Mouse (Mus musculus): ENCODE data around the gene Nip7. TPM values are rescaled to one million over a fixed set of nuclear protein-coding genes. Genes with fewer than 3 reads are reported as not detected.
A peak's percentile ranks its signal among the peaks of the same experiment; 100 is the strongest.
"Not testable (repeated sequence)": the region's sequence is repeated elsewhere in the genome, so short reads cannot be mapped to it uniquely, and the experiment has no call there.

The Nip7 gene
- 20.3 and 26.0 TPM in 2 replicates for polyA plus RNA-seq (2012; rRNA removed)

- TF ChIP-seq CTCF (IDR thresholded peaks at IDR 0.05; ENCODE audit: insufficient read depth, low read length), result no peak
- TF ChIP-seq POLR2A (IDR thresholded peaks at IDR 0.05; ENCODE audit: borderline replicate concordance, extremely low read depth, low read depth, low read length), result peak; percentile 79
- DNase-seq, result peak; percentile 92
- Histone ChIP-seq H3K4me3 (replicated peaks; ENCODE audit: extremely low read depth, low read depth, low read length) (peak within 1 kb of the TSS; percentile 95), H3K4me1 (ENCODE audit: control insufficient read depth, insufficient read depth, low read length) (peaks cover 7% of the 10 kb centered on the region)
- under 1% methylated on average over 88 of the region's 88 CpGs for WGBS
These were observed at the start of gene Nip7, which contains the start of gene Cog8 for GRCm38 (mm10) chr8:107056076-107056972. Gene Nip7 (plus strand): TSS chr8:107056877. Gene Cog8 (minus strand): TSS chr8:107056689.

GRCm38 (mm10) chr8:107007795-107008194, 48.9 kb upstream of the Nip7 start:
- WGBS, result 86% methylated on average over 3 of the region's 3 CpGs
- Histone ChIP-seq H3K4me3 (replicated peaks; ENCODE audit: extremely low read depth, low read depth, low read length) (no peak overlapping the region), H3K4me1 (ENCODE audit: control insufficient read depth, insufficient read depth, low read length) (no peaks in the 10 kb centered on the region)
- TF ChIP-seq CTCF (IDR thresholded peaks at IDR 0.05; ENCODE audit: insufficient read depth, low read length) (no peak), POLR2A (IDR thresholded peaks at IDR 0.05; ENCODE audit: borderline replicate concordance, extremely low read depth, low read depth, low read length) (no peak)
- DNase-seq, result no peak

- Histone ChIP-seq H3K4me1 (ENCODE audit: control insufficient read depth, insufficient read depth, low read length) (no peaks in the 10 kb centered on the region), H3K4me3 (replicated peaks; ENCODE audit: extremely low read depth, low read depth, low read length) (no peak overlapping the region)
- 82% methylated on average over 2 of the region's 2 CpGs for WGBS
- no peak for DNase-seq
- TF ChIP-seq POLR2A (IDR thresholded peaks at IDR 0.05; ENCODE audit: borderline replicate concordance, extremely low read depth, low read depth, low read length), result no peak
- no peak for TF ChIP-seq CTCF (IDR thresholded peaks at IDR 0.05; ENCODE audit: insufficient read depth, low read length)
These were observed 44.0 kb upstream of the Nip7 start for GRCm38 (mm10) chr8:107012666-107013065.

DNA sequence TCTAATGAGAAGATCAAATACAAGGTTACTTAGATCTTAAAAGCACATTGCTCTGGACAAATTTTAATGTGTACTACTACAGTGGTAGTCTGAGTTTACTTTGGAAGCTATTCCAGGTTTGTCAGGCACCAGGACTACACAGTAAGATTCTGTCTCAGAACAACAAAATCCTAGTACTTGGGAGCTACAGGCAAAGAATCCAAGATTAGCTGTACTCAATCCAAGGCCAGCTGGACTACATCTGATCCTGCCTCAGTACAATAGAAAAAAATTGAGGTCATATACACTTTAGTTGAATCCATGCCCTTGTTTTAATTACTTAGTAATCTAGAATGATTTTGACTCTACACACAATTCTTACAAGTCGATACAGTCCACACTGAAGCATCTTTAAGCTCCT, 41.8 kb upstream of the Nip7 start:
- TF ChIP-seq POLR2A (IDR thresholded peaks at IDR 0.05; ENCODE audit: borderline replicate concordance, extremely low read depth, low read depth, low read length), result no peak
- no peak for TF ChIP-seq CTCF (IDR thresholded peaks at IDR 0.05; ENCODE audit: insufficient read depth, low read length)
- no peaks in the 10 kb centered on the region for H3K4me1 ChIP-seq (ENCODE audit: control insufficient read depth, insufficient read depth, low read length)
- 73% methylated on average over 1 of the region's 1 CpGs for WGBS
- DNase-seq, result no peak
- H3K4me3 ChIP-seq (replicated peaks; ENCODE audit: extremely low read depth, low read depth, low read length), result no peak overlapping the region

- Histone ChIP-seq H3K4me3 (replicated peaks; ENCODE audit: extremely low read depth, low read depth, low read length) (no peak overlapping the region), H3K4me1 (ENCODE audit: control insufficient read depth, insufficient read depth, low read length) (no peaks in the 10 kb centered on the region)
- 87% methylated on average over 8 of the region's 8 CpGs for WGBS
- no peak for TF ChIP-seq CTCF (IDR thresholded peaks at IDR 0.05; ENCODE audit: insufficient read depth, low read length)
- no peak for TF ChIP-seq POLR2A (IDR thresholded peaks at IDR 0.05; ENCODE audit: borderline replicate concordance, extremely low read depth, low read depth, low read length)
- DNase-seq, result no peak
These were observed 33.2 kb upstream of the Nip7 start for GRCm38 (mm10) chr8:107023479-107023878.

- TF ChIP-seq POLR2A (IDR thresholded peaks at IDR 0.05; ENCODE audit: borderline replicate concordance, extremely low read depth, low read depth, low read length) (no peak), CTCF (IDR thresholded peaks at IDR 0.05; ENCODE audit: insufficient read depth, low read length) (no peak)
- Histone ChIP-seq H3K4me1 (ENCODE audit: control insufficient read depth, insufficient read depth, low read length) (peaks cover 9% of the 10 kb centered on the region), H3K4me3 (replicated peaks; ENCODE audit: extremely low read depth, low read depth, low read length) (no peak overlapping the region)
- 62% methylated on average over 3 of the region's 3 CpGs for WGBS
- DNase-seq, result no peak
These were observed 27.4 kb upstream of the Nip7 start for GRCm38 (mm10) chr8:107029310-107029709.

DNA sequence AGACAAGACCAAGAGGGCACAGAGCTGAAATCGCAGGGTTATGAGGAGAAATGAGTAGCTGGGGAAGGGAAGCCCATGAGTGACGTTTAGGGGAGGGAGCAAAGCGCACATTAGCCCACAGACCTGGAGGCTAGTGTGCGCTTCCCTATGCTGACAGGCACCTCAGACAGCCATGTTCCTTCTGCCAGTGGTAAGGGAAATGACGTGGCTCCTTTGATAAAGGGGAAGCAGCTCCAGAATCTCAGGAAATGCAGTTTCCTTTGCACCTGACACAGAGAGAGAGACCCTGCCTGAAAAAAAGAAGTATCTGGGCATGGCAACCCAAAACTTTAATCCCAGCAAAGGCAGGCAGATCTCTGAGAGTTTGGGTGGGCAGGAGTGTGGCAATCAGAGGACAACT, 26.6 kb upstream of the Nip7 start:
- no peak for TF ChIP-seq POLR2A (IDR thresholded peaks at IDR 0.05; ENCODE audit: borderline replicate concordance, extremely low read depth, low read depth, low read length)
- no peak for TF ChIP-seq CTCF (IDR thresholded peaks at IDR 0.05; ENCODE audit: insufficient read depth, low read length)
- WGBS, result 54% methylated on average over 5 of the region's 5 CpGs
- H3K4me1 ChIP-seq (ENCODE audit: control insufficient read depth, insufficient read depth, low read length), result peaks cover 9% of the 10 kb centered on the region
- no peak overlapping the region for H3K4me3 ChIP-seq (replicated peaks; ENCODE audit: extremely low read depth, low read depth, low read length)
- DNase-seq, result no peak

- 5% methylated on average over 65 of the region's 66 CpGs for WGBS
- peak; percentile 98 for DNase-seq
- peaks cover 9% of the 10 kb centered on the region for H3K4me1 ChIP-seq (ENCODE audit: control insufficient read depth, insufficient read depth, low read length)
- TF ChIP-seq POLR2A (IDR thresholded peaks at IDR 0.05; ENCODE audit: borderline replicate concordance, extremely low read depth, low read depth, low read length), result peak; percentile 72
- TF ChIP-seq CTCF (IDR thresholded peaks at IDR 0.05; ENCODE audit: insufficient read depth, low read length), result peak; percentile 54
- H3K4me3 ChIP-seq (replicated peaks; ENCODE audit: extremely low read depth, low read depth, low read length), result peak within 1 kb of the TSS; percentile 94
These were observed 25.8 kb upstream of the Nip7 start, which contains the start of gene Vps4a for GRCm38 (mm10) chr8:107030650-107031576. Gene Vps4a (plus strand): TSS chr8:107031222.

GRCm38 (mm10) chr8:107031577-107032090, 25.0 kb upstream of the Nip7 start:
- Histone ChIP-seq H3K4me3 (replicated peaks; ENCODE audit: extremely low read depth, low read depth, low read length) (peak overlapping the region; percentile 94), H3K4me1 (ENCODE audit: control insufficient read depth, insufficient read depth, low read length) (peaks cover 13% of the 10 kb centered on the region)
- TF ChIP-seq POLR2A (IDR thresholded peaks at IDR 0.05; ENCODE audit: borderline replicate concordance, extremely low read depth, low read depth, low read length) (no peak), CTCF (IDR thresholded peaks at IDR 0.05; ENCODE audit: insufficient read depth, low read length) (no peak)
- DNase-seq, result no peak
- WGBS, result under 1% methylated on average over 40 of the region's 40 CpGs

GRCm38 (mm10) chr8:107033609-107034008, 23.1 kb upstream of the Nip7 start:
- H3K4me3 ChIP-seq (replicated peaks; ENCODE audit: extremely low read depth, low read depth, low read length); DNase-seq: not testable (repeated sequence)
- H3K4me1 ChIP-seq (ENCODE audit: control insufficient read depth, insufficient read depth, low read length), result peaks cover 14% of the 10 kb centered on the region
- WGBS, result 96% methylated on average over 2 of the region's 2 CpGs
